In the genomic region with DNA sequence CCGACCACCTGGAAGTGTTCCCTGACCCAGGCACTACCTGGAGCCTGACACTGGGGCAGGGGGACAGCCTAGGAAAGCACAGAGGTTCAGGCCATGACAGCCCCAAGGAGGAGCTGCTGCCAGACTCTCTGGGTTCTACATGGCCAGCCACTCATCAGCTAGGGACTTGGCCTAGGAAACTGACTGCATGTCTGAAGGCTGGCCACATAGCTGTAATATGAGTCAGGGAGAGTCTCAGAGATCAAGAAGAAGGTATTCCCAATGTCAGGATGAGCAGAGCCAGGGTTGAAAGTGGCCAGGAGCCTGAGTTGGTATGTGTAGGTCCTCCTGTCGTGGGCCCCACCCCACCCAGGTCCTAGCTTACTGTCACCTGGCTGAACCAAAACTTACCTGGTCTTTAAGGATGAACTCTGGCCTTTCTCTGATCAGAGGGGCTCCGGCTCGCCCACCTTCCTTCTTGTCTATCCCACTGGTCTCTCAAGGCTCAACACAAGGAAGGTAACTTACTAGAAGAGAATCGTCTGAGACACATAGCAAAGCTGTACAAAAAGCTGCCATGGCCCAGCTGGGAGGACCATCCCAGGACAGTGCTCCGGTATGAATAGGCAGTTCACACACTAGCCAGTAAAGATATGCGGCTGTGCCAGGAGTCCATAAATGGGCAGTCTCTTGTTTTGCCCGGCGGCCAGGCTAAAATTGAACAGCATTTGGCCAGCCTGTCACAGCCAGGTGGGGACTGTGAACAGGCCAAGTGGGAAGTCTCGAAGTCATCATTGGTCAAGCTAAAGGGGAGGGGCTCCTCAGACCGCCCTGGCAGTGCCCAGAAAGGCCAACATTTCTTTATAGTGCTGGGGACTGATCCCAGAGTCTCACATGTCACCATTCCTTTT, we compare ENCODE assay signal across 27 mouse cellular contexts. TPM values are rescaled to one million over a fixed set of nuclear protein-coding genes. Genes with fewer than 3 reads are reported as not detected.
DNase-seq lines count a peak whose midpoint lies in the region; ATAC-seq and TF ChIP-seq lines count a peak whose summit lies in the region.
"Had no signal": no experiment of that assay in that cellular context is flagged by ENCODE, and none has a peak within 500 bp of the region (broad histone marks: within the 10 kb centered on the region; RNA-seq: fewer than 3 reads in every experiment).

No protein-coding gene starts in this region.

- peak; percentile 84 for DNase-seq in gastrocnemius, adult 2 months
- DNase-seq in gastrocnemius, postnatal 36 days: no peak
- DNase-seq in hindbrain, postnatal 0 days (ENCODE audit: low spot score): no peak
- peak; percentile 27 for DNase-seq in Muller cell, postnatal 12 days (ENCODE audit: inconsistent ontology term)
- DNase-seq in heart, postnatal 14 days: peak; percentile 50 to 65
- no peak for DNase-seq in left cerebral cortex, postnatal 14 days (ENCODE audit: low spot score in 2 of 2)
- DNase-seq: adrenal gland, adult 2 months; B cell, adult 2 months; cerebellum, adult 11-12 months; kidney, adult 8-10 months; kidney, postnatal 10 days; liver; liver, postnatal 0 days; right cerebral cortex, adult 18-20 months; right cerebral cortex, postnatal 4 days; thymus, adult 2 months had no signal

- WGBS in hindbrain, embryonic 13.5 days: 82% methylated on average over 11 of the region's 11 CpGs
- WGBS in hindbrain, postnatal 0 days: 67% methylated on average over 11 of the region's 11 CpGs

- no peaks in the 10 kb centered on the region for H3K27me3 ChIP-seq in hindbrain, embryonic 13.5 days
- no peaks in the 10 kb centered on the region for H3K27me3 ChIP-seq in hindbrain, postnatal 0 days (ENCODE audit: insufficient read depth, low read length)
- H3K27me3 ChIP-seq: forebrain, embryonic 15.5 days; hindbrain, embryonic 15.5 days; intestine, embryonic 15.5 days; midbrain, embryonic 12.5 days; neural tube, embryonic 15.5 days; stomach, embryonic 15.5 days had no signal

- H3K9me3 ChIP-seq in hindbrain, embryonic 13.5 days: no peaks in the 10 kb centered on the region
- no peaks in the 10 kb centered on the region for H3K9me3 ChIP-seq in hindbrain, postnatal 0 days (ENCODE audit: low read length)
- H3K9me3 ChIP-seq: forebrain, embryonic 15.5 days; G1E; hindbrain, embryonic 15.5 days; intestine, embryonic 15.5 days; limb, embryonic 10.5 days; midbrain, embryonic 12.5 days; neural tube, embryonic 15.5 days; stomach, embryonic 15.5 days had no signal

- no peak overlapping the region for H3K4me2 ChIP-seq in hindbrain, embryonic 13.5 days
- no peak overlapping the region for H3K4me2 ChIP-seq in hindbrain, postnatal 0 days (ENCODE audit: low read depth, low read length)
- H3K4me2 ChIP-seq: forebrain, embryonic 15.5 days; hindbrain, embryonic 15.5 days; intestine, embryonic 15.5 days; midbrain, embryonic 12.5 days; neural tube, embryonic 15.5 days; stomach, embryonic 15.5 days had no signal

- ATAC-seq in hindbrain, embryonic 13.5 days (ENCODE audit: low FRiP score): no peak
- no peak for ATAC-seq in hindbrain, postnatal 0 days
- ATAC-seq: forebrain, embryonic 15.5 days; intestine, embryonic 15.5 days; liver, postnatal 0 days; lung, postnatal 0 days had no signal

- H3K9ac ChIP-seq in hindbrain, embryonic 13.5 days: 0 out of 2 replicates have a peak overlapping the region, but pooled peaks have one; percentile 6
- no peak overlapping the region for H3K9ac ChIP-seq in hindbrain, postnatal 0 days (replicated peaks; ENCODE audit: low read length)
- H3K9ac ChIP-seq: forebrain, embryonic 15.5 days; hindbrain, embryonic 15.5 days; intestine, embryonic 15.5 days; liver, postnatal 0 days; midbrain, embryonic 12.5 days; neural tube, embryonic 15.5 days; stomach, embryonic 15.5 days had no signal

- no peak for TF ChIP-seq CTCF in gastrocnemius, adult 2 months (IDR thresholded peaks at IDR 0.05)
- TF ChIP-seq CTCF in hindbrain, postnatal 0 days (IDR thresholded peaks at IDR 0.05; ENCODE audit: low read depth): no peak

- intact Hi-C loops in gastrocnemius, adult 2 months (cut with DNase I): no loop called here
- intact Hi-C loops in gastrocnemius, postnatal 36 days (cut with DNase I): no loop called here
- intact Hi-C loops in heart, postnatal 14 days (cut with DNase I): no loop called here
- intact Hi-C loops in left cerebral cortex, postnatal 14 days (cut with DNase I): no loop called here

- no peaks in the 10 kb centered on the region for H3K36me3 ChIP-seq in hindbrain, embryonic 13.5 days
- H3K36me3 ChIP-seq in hindbrain, postnatal 0 days (ENCODE audit: insufficient read depth, low read length): no peaks in the 10 kb centered on the region
- H3K36me3 ChIP-seq: forebrain, embryonic 15.5 days; G1E; hindbrain, embryonic 15.5 days; intestine, embryonic 15.5 days; limb, embryonic 10.5 days; midbrain, embryonic 12.5 days; neural tube, embryonic 15.5 days; stomach, embryonic 15.5 days had no signal

- H3K27ac ChIP-seq in gastrocnemius, adult 2 months: peak overlapping the region; percentile 94
- no peak overlapping the region for H3K27ac ChIP-seq in hindbrain, embryonic 13.5 days
- H3K27ac ChIP-seq in hindbrain, postnatal 0 days: no peak overlapping the region
- H3K27ac ChIP-seq: forebrain, embryonic 15.5 days; hindbrain, embryonic 15.5 days; intestine, embryonic 15.5 days; limb, embryonic 10.5 days; macrophage; midbrain, embryonic 12.5 days; neural tube, embryonic 15.5 days; stomach, embryonic 15.5 days had no signal

- H3K4me1 ChIP-seq in hindbrain, embryonic 13.5 days (replicated peaks): peaks cover 6% of the 10 kb centered on the region
- no peaks in the 10 kb centered on the region for H3K4me1 ChIP-seq in hindbrain, postnatal 0 days (ENCODE audit: insufficient read depth, low read length)

- H3K4me3 ChIP-seq in gastrocnemius, adult 2 months: peak overlapping the region; percentile 68
- no peak overlapping the region for H3K4me3 ChIP-seq in hindbrain, embryonic 13.5 days
- H3K4me3 ChIP-seq in hindbrain, postnatal 0 days (ENCODE audit: low read length): no peak overlapping the region
- H3K4me3 ChIP-seq: forebrain, embryonic 15.5 days; hindbrain, embryonic 15.5 days; intestine, embryonic 15.5 days; limb, embryonic 10.5 days; midbrain, embryonic 12.5 days; neural tube, embryonic 15.5 days; stomach, embryonic 15.5 days had no signal

RNA-seq across cellular contexts. Expression of gene Ankrd9, which starts 7.9 kb away (rescaled TPM):
- total RNA-seq in gastrocnemius, adult 2 months (2021): 100 to 1,000 TPM; 150 to 203 TPM
- 100 to 1,000 TPM; 161 to 219 TPM for total RNA-seq in gastrocnemius, postnatal 36 days (2021)
- 6.8 and 7.5 TPM in 2 replicates for polyA plus RNA-seq in hindbrain, embryonic 13.5 days (2015; fragmentation: Nextera tagmentation; extraction: Ambion mirVana)
- total RNA-seq in hindbrain, postnatal 0 days (2014; rRNA removed): 14.3 and 21.1 TPM in 2 replicates
- polyA plus RNA-seq in hindbrain, postnatal 0 days (2015; fragmentation: Nextera tagmentation; extraction: Ambion mirVana): 12.8 and 14.8 TPM in 2 replicates
- 10 to 100 TPM; 81.0 to 82.1 TPM for total RNA-seq in heart, postnatal 14 days (2021)
- 10 to 100 TPM; 12.2 to 14.5 TPM for total RNA-seq in left cerebral cortex, postnatal 14 days (2021)

RNA-seq across cellular contexts. Expression of gene Rcor1, which starts 52.4 kb away (rescaled TPM):
- 1 to 10 TPM; 6.8 to 8.5 TPM for total RNA-seq in gastrocnemius, adult 2 months (2021)
- total RNA-seq in gastrocnemius, postnatal 36 days (2021): 1 to 10 TPM; 7.1 to 7.3 TPM
- polyA plus RNA-seq in hindbrain, embryonic 13.5 days (2015; fragmentation: Nextera tagmentation; extraction: Ambion mirVana): 5.2 and 5.6 TPM in 2 replicates
- 11.1 and 13.1 TPM in 2 replicates for total RNA-seq in hindbrain, postnatal 0 days (2014; rRNA removed)
- polyA plus RNA-seq in hindbrain, postnatal 0 days (2015; fragmentation: Nextera tagmentation; extraction: Ambion mirVana): 3.0 and 3.1 TPM in 2 replicates
- 10 to 100 TPM; 22.0 to 22.3 TPM for total RNA-seq in heart, postnatal 14 days (2021)
- total RNA-seq in left cerebral cortex, postnatal 14 days (2021): 10 to 100 TPM; 17.9 to 18.8 TPM

Comparison
In these comparisons a context has a peak if more than half of its experiments do, and no peak if none do; other contexts are left out.
1. DNase-seq: peak in gastrocnemius, adult 2 months (single experiment), Muller cell, postnatal 12 days (single experiment) and heart, postnatal 14 days (2 of 2); none in gastrocnemius, postnatal 36 days (0 of 2), hindbrain, postnatal 0 days (single experiment) and left cerebral cortex, postnatal 14 days (0 of 2).